ENCODE assay signal across 8 mouse cellular contexts in genomic region chr16:32876831-32877230, GRCm38 (mm10). TPM values are rescaled to one million over a fixed set of nuclear protein-coding genes. Genes with fewer than 3 reads are reported as not detected.
DNase-seq lines count a peak whose midpoint lies in the region; ATAC-seq and TF ChIP-seq lines count a peak whose summit lies in the region.

No protein-coding gene starts in this region.

- H3K9me3 ChIP-seq in heart, embryonic 14.5 days (ENCODE audit: control insufficient read depth, low read length) = no peaks in the 10 kb centered on the region
- H3K9me3 ChIP-seq in hindbrain, embryonic 13.5 days = no peaks in the 10 kb centered on the region
- H3K9me3 ChIP-seq in midbrain, embryonic 11.5 days (ENCODE audit: control insufficient read depth, low read length) = no peaks in the 10 kb centered on the region

- ATAC-seq in heart, embryonic 14.5 days (ENCODE audit: insufficient number of reproducible peaks, insufficient read depth, low FRiP score, low read depth) = no peak
- ATAC-seq in hindbrain, embryonic 13.5 days (ENCODE audit: low FRiP score) = no peak
- no peak for ATAC-seq in midbrain, embryonic 11.5 days (ENCODE audit: low FRiP score)

- H3K36me3 ChIP-seq in heart, embryonic 14.5 days (ENCODE audit: control insufficient read depth, insufficient read depth, low read length) = 0 out of 2 replicates have a peak, but pooled peaks cover 8% of the 10 kb centered on the region
- H3K36me3 ChIP-seq in hindbrain, embryonic 13.5 days = no peaks in the 10 kb centered on the region
- H3K36me3 ChIP-seq in midbrain, embryonic 11.5 days (ENCODE audit: control insufficient read depth, insufficient read depth, low read length) = no peaks in the 10 kb centered on the region
- no peaks in the 10 kb centered on the region for H3K36me3 ChIP-seq in kidney, adult 2 months (ENCODE audit: control insufficient read depth, insufficient read depth, low read length)

- TF ChIP-seq POLR2A in bone marrow macrophage, adult 2 months (IDR thresholded peaks at IDR 0.05; ENCODE audit: borderline replicate concordance, low read depth, low read length) = no peak
- TF ChIP-seq POLR2A in kidney, adult 2 months (IDR thresholded peaks at IDR 0.05; ENCODE audit: low read depth, low read length) = no peak

- no peak for DNase-seq in heart, postnatal 10 days
- DNase-seq in midbrain, embryonic 11.5 days (ENCODE audit: low spot score, missing footprints) = no peak
- DNase-seq in layer of hippocampus, adult 18-20 months (ENCODE audit: low spot score in 2 of 2) = no peak
- DNase-seq in embryo, embryonic 10 days (ENCODE audit: low spot score) = no peak
- no peak for DNase-seq in kidney, adult 2 months

- WGBS in heart, embryonic 14.5 days = 10% methylated on average over 9 of the region's 9 CpGs
- WGBS in hindbrain, embryonic 13.5 days = 35% methylated on average over 9 of the region's 9 CpGs
- 38% methylated on average over 9 of the region's 9 CpGs for WGBS in midbrain, embryonic 11.5 days
- WGBS in kidney, adult 2 months = 8% methylated on average over 9 of the region's 9 CpGs

- peaks cover 6 to 31% of the 10 kb centered on the region in 2 experiments for H3K4me1 ChIP-seq in heart, embryonic 14.5 days (ENCODE audit: control insufficient read depth in 2 of 2, insufficient read depth in 2 of 2, low read length in 2 of 2)
- H3K4me1 ChIP-seq in bone marrow macrophage, adult 2 months (ENCODE audit: control insufficient read depth, insufficient read depth, low read length) = peaks cover 29% of the 10 kb centered on the region
- peaks cover 29% of the 10 kb centered on the region for H3K4me1 ChIP-seq in hindbrain, embryonic 13.5 days (replicated peaks)
- H3K4me1 ChIP-seq in midbrain, embryonic 11.5 days (ENCODE audit: control insufficient read depth, insufficient read depth, low read length) = peaks cover 6% of the 10 kb centered on the region
- peaks cover 9% of the 10 kb centered on the region for H3K4me1 ChIP-seq in kidney, adult 2 months (ENCODE audit: control insufficient read depth, insufficient read depth, low read length)

- H3K9ac ChIP-seq in heart, embryonic 14.5 days (ENCODE audit: low read length) = peak overlapping the region; percentile 88
- H3K9ac ChIP-seq in hindbrain, embryonic 13.5 days = peak overlapping the region; percentile 96; the same call in 1 of the 2 replicates
- peak overlapping the region; percentile 89 for H3K9ac ChIP-seq in midbrain, embryonic 11.5 days (ENCODE audit: low read length)

- no peaks in the 10 kb centered on the region for H3K27me3 ChIP-seq in heart, embryonic 14.5 days (ENCODE audit: control insufficient read depth, insufficient read depth, low read length)
- no peaks in the 10 kb centered on the region for H3K27me3 ChIP-seq in hindbrain, embryonic 13.5 days
- H3K27me3 ChIP-seq in midbrain, embryonic 11.5 days (ENCODE audit: control insufficient read depth, insufficient read depth, low read length) = no peaks in the 10 kb centered on the region; the same call in 1 of the 2 replicates
- H3K27me3 ChIP-seq in kidney, adult 2 months (replicated peaks; ENCODE audit: control insufficient read depth, insufficient read depth, low read length) = no peaks in the 10 kb centered on the region

- peak overlapping the region in 1 of 2 experiments; percentile 86; a peak in 1 of 4 replicates for H3K27ac ChIP-seq in heart, embryonic 14.5 days (replicated peaks in 1 of 2; ENCODE audit: control insufficient read depth in 1 of 2, insufficient read depth in 1 of 2, low read depth in 2 of 2, low read length in 2 of 2)
- H3K27ac ChIP-seq in bone marrow macrophage, adult 2 months (ENCODE audit: insufficient read depth, low read depth, low read length) = peak overlapping the region; percentile 55; the same call in 1 of the 2 replicates
- no peak overlapping the region for H3K27ac ChIP-seq in hindbrain, embryonic 13.5 days
- no peak overlapping the region for H3K27ac ChIP-seq in midbrain, embryonic 11.5 days (ENCODE audit: low read depth, low read length)
- no peak overlapping the region for H3K27ac ChIP-seq in kidney, adult 2 months (ENCODE audit: insufficient read depth, low read depth, low read length)

- TF ChIP-seq CTCF in bone marrow macrophage, adult 2 months (IDR thresholded peaks at IDR 0.05; ENCODE audit: low read depth, low read length) = no peak
- no peak for TF ChIP-seq CTCF in kidney, adult 2 months (conservative IDR thresholded peaks at IDR 0.05; ENCODE audit: insufficient read depth, insufficient read length, low read depth, low read length)

- H3K4me2 ChIP-seq in heart, embryonic 14.5 days (ENCODE audit: low read length) = peak overlapping the region; percentile 84
- H3K4me2 ChIP-seq in hindbrain, embryonic 13.5 days = peak overlapping the region; percentile 76
- peak overlapping the region; percentile 80 for H3K4me2 ChIP-seq in midbrain, embryonic 11.5 days

- intact Hi-C loops in heart, postnatal 10 days (cut with DNase I) = loop anchor here (2.0 to 5.0 kb wide), 2 partner anchors 22 to 180 kb away; no protein-coding TSS in a partner anchor

- H3K4me3 ChIP-seq in heart, embryonic 14.5 days (ENCODE audit: control insufficient read depth in 1 of 2, insufficient read depth in 1 of 2, low read depth in 1 of 2, low read length in 2 of 2) = peak overlapping the region; percentile 74 to 83
- peak overlapping the region; percentile 83; the same call in 1 of the 2 replicates for H3K4me3 ChIP-seq in bone marrow macrophage, adult 2 months (ENCODE audit: insufficient read depth, low read length)
- peak overlapping the region; percentile 92 for H3K4me3 ChIP-seq in hindbrain, embryonic 13.5 days
- H3K4me3 ChIP-seq in midbrain, embryonic 11.5 days (ENCODE audit: low read depth, low read length) = peak overlapping the region; percentile 92
- no peak overlapping the region; the same call in 1 of the 2 replicates for H3K4me3 ChIP-seq in kidney, adult 2 months (ENCODE audit: insufficient read depth, low read depth, low read length)

RNA-seq across cellular contexts. Expression of gene Fyttd1, which starts 0.5 kb away (rescaled TPM):
- polyA plus RNA-seq in heart, embryonic 14.5 days (2014; fragmentation: Nextera tagmentation; extraction: Ambion mirVana) = 166 and 170 TPM in 2 replicates
- 100 to 1,000 TPM; 115 to 125 TPM for total RNA-seq in heart, postnatal 10 days (2021)
- 33.0 and 34.7 TPM in 2 replicates for polyA plus RNA-seq in bone marrow macrophage, adult 2 months (2012; ENCODE audit: insufficient read depth, insufficient read length, missing spikeins)
- 110 and 119 TPM in 2 replicates for polyA plus RNA-seq in hindbrain, embryonic 13.5 days (2015; fragmentation: Nextera tagmentation; extraction: Ambion mirVana)
- polyA plus RNA-seq in midbrain, embryonic 11.5 days (2014; fragmentation: Nextera tagmentation; extraction: Ambion mirVana) = 130 and 137 TPM in 2 replicates
- 100 to 1,000 TPM; 108 to 113 TPM for total RNA-seq in layer of hippocampus, adult 18-20 months (2021)
- polyA plus RNA-seq in kidney, adult 2 months (2012; rRNA removed) = 6.2 and 9.0 TPM in 2 replicates

RNA-seq across cellular contexts. Expression of gene Rubcn, which starts 0.7 kb away (rescaled TPM):
- polyA plus RNA-seq in heart, embryonic 14.5 days (2014; fragmentation: Nextera tagmentation; extraction: Ambion mirVana) = 30.4 and 30.7 TPM in 2 replicates
- 10 to 100 TPM; 30.4 to 40.8 TPM for total RNA-seq in heart, postnatal 10 days (2021)
- 35.4 and 39.7 TPM in 2 replicates for polyA plus RNA-seq in bone marrow macrophage, adult 2 months (2012; ENCODE audit: insufficient read depth, insufficient read length, missing spikeins)
- polyA plus RNA-seq in hindbrain, embryonic 13.5 days (2015; fragmentation: Nextera tagmentation; extraction: Ambion mirVana) = 26.1 and 28.8 TPM in 2 replicates
- polyA plus RNA-seq in midbrain, embryonic 11.5 days (2014; fragmentation: Nextera tagmentation; extraction: Ambion mirVana) = 13.2 and 14.3 TPM in 2 replicates
- 10 to 100 TPM; 56.7 to 57.1 TPM for total RNA-seq in layer of hippocampus, adult 18-20 months (2021)
- polyA plus RNA-seq in kidney, adult 2 months (2012; rRNA removed) = 36.9 and 38.9 TPM in 2 replicates

RNA-seq across cellular contexts. Expression of gene Lrch3, which starts 37.1 kb away (rescaled TPM):
- 22.0 and 25.4 TPM in 2 replicates for polyA plus RNA-seq in heart, embryonic 14.5 days (2014; fragmentation: Nextera tagmentation; extraction: Ambion mirVana)
- 10 to 100 TPM; 32.5 to 32.6 TPM for total RNA-seq in heart, postnatal 10 days (2021)
- polyA plus RNA-seq in bone marrow macrophage, adult 2 months (2012; ENCODE audit: insufficient read depth, insufficient read length, missing spikeins) = 29.1 and 32.7 TPM in 2 replicates
- 47.3 and 51.3 TPM in 2 replicates for polyA plus RNA-seq in hindbrain, embryonic 13.5 days (2015; fragmentation: Nextera tagmentation; extraction: Ambion mirVana)
- polyA plus RNA-seq in midbrain, embryonic 11.5 days (2014; fragmentation: Nextera tagmentation; extraction: Ambion mirVana) = 33.7 and 37.9 TPM in 2 replicates
- 10 to 100 TPM; 37.3 to 39.6 TPM for total RNA-seq in layer of hippocampus, adult 18-20 months (2021)
- 20.6 and 21.0 TPM in 2 replicates for polyA plus RNA-seq in kidney, adult 2 months (2012; rRNA removed)
